Mouse (Mus musculus) splenic B cell, adult 2 months (primary cell): ENCODE data around the gene Itpr1.

ENCODE experiments used
- DNase-seq: peaks from one replicate; pipeline ENCODE4 v3.0.0-alpha.2; 2011; ENCODE audit warnings: low read depth, low spot score
- H3K27me3 ChIP-seq: 2 replicates; pipeline ENCODE4 v1.6.1; 2012; ENCODE audit warnings: mild to moderate bottlenecking, low read length, moderate library complexity, mixed read lengths; ENCODE audit not compliant: control insufficient read depth, poor library complexity, insufficient read depth, severe bottlenecking
- H3K36me3 ChIP-seq: 2 replicates; pipeline ENCODE4 v1.6.1; 2012; ENCODE audit warnings: mild to moderate bottlenecking, low read length, moderate library complexity, mixed read lengths; ENCODE audit not compliant: control insufficient read depth, poor library complexity, insufficient read depth, severe bottlenecking

Itpr1 gene

GRCm38 (mm10) chr6:108566549-108566948 lies 353.7 kb downstream of the Itpr1 start:
- peak; percentile 58 for DNase-seq
- H3K27me3 ChIP-seq, result no peaks in the 10 kb centered on the region
- H3K36me3 ChIP-seq, result no peaks in the 10 kb centered on the region

DNA sequence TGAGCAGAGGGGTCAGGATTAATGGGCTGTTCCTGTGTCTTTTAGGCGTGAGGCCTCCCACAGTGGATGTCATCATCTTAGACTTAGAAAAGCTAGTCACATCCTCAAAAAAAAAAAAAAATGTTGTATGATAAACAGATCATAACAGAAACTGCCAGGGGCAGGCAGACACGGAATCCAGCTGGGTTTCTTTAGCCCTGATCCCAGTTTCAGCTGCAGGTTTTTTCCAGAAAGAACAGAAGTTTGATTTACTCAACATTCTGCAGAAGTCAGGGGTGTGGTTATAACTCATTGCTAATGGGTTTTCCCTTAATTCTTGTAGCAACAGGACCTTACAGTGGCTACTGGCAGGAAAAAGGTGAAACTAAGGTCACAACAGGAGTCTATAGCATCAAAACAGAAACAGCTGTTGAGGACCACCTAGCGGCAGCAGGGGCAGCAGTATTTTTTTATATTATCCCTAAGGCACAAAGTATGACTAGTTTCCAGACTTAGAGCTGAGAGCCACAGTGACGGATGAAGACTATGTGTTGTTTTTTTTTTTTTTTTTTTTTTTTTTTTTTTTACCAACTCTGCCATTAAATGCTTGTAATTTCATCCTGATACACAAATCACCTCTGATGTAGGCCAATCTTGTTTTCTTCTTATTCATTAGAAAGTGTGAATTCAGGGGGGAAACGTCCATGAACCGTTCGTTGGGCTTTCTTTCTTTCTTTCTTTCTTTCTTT lies 356.7 kb downstream of the Itpr1 start:
- no peak for DNase-seq
- Histone ChIP-seq H3K27me3 (no peaks in the 10 kb centered on the region), H3K36me3 (no peaks in the 10 kb centered on the region)

GRCm38 (mm10) chr6:108570351-108571041 lies 357.6 kb downstream of the Itpr1 start:
- H3K36me3 ChIP-seq, result no peaks in the 10 kb centered on the region
- H3K27me3 ChIP-seq, result no peaks in the 10 kb centered on the region
- DNase-seq, result no peak

DNA sequence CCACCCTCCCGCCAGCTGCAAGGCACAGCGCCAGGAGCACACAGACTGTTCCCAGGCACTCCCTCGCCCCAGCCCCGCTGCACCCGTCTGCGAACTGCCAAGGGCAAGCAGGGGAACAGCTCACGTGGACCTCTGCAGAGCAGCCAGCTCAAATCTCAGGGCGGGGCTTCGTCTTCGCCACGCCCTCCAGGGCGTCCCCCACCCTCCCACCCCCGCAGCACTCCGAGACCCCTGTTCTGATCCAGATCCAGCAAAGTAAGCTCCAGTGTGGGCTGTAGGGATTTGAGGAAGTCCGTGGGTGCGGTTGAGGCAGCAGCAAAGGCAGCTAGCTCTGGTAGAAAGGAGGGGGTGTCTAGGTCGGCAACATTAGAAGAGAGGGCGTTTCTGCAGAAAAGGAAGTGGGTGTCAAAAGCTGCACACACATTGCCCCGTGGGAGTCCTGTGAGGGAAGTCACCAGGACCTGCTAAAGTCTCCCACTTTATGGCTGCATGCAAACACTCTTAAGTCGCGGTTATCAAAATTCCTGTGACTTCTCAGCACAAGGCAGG lies 358.2 kb downstream of the Itpr1 start:
- peak; percentile 83 for DNase-seq
- Histone ChIP-seq H3K36me3 (no peaks in the 10 kb centered on the region), H3K27me3 (no peaks in the 10 kb centered on the region)

- H3K36me3 ChIP-seq, result no peaks in the 10 kb centered on the region
- no peaks in the 10 kb centered on the region for H3K27me3 ChIP-seq
- no peak for DNase-seq
These were observed 359.8 kb downstream of the Itpr1 start for GRCm38 (mm10) chr6:108572646-108573045.

DNA sequence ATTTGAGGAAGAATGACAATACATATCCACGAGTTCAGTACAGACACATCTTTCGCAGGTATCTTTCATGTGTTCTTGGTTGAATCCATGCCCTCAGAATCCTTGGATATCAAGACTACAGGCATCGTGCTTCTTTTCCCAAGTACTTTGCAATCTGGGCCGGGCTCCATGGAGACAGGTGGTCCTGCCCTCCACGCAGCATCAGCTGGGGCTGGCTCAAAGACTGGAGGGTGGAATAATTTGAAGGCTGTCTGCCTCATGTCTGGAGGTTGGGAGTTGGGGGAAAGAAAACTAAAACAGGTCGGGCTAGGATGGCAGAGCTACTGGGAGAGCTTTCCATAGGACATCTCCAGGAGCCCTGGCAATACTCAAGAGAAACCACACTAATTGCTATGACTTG lies 364.2 kb downstream of the Itpr1 start:
- H3K36me3 ChIP-seq, result no peaks in the 10 kb centered on the region
- DNase-seq, result no peak
- H3K27me3 ChIP-seq, result no peaks in the 10 kb centered on the region

- H3K27me3 ChIP-seq, result no peaks in the 10 kb centered on the region
- DNase-seq, result no peak
- H3K36me3 ChIP-seq, result no peaks in the 10 kb centered on the region
These were observed 375.5 kb downstream of the Itpr1 start for GRCm38 (mm10) chr6:108588426-108588825.

DNA sequence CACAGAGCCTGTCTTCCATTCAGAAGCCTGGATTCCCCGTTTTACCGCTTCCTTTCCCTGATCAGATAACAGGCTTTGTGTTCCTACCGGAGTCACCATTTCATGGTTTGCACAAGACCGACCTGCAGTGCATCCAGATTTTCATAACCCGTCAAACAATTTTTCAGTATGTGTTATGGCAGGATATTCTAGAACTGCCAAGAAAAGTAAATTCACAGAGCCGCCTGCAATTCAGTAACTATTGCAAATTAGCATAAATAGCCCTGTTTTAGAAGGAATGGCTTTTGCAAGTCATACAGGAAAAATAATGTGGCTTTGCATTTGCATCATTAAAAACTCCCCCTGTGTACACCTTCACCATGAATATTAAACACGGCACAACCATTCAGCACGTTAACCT lies 379.3 kb downstream of the Itpr1 start:
- no peak for DNase-seq
- Histone ChIP-seq H3K36me3 (no peaks in the 10 kb centered on the region), H3K27me3 (no peaks in the 10 kb centered on the region)

DNA sequence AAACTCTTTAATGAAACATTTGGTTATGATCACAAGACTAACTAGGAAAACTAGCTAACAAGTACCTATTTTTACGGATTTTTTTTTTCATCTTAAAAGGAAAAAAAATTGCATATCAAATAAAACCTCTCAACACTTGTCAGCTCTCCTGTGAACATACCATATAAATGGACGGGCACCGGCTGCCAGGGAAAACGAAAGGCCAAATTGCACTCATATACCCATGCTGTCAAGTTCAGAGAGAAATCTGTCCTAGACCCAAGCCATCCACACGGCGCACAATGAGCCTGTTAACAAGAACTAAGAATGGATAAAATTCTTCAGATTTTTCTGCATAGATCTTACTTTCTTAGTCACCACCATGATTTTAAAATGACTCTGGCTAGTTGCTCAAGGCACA lies 379.7 kb downstream of the Itpr1 start:
- Histone ChIP-seq H3K27me3 (no peaks in the 10 kb centered on the region), H3K36me3 (no peaks in the 10 kb centered on the region)
- no peak for DNase-seq

GRCm38 (mm10) chr6:108594171-108594841 lies 381.4 kb downstream of the Itpr1 start:
- Histone ChIP-seq H3K36me3 (no peaks in the 10 kb centered on the region), H3K27me3 (no peaks in the 10 kb centered on the region)
- DNase-seq, result no peak

DNA sequence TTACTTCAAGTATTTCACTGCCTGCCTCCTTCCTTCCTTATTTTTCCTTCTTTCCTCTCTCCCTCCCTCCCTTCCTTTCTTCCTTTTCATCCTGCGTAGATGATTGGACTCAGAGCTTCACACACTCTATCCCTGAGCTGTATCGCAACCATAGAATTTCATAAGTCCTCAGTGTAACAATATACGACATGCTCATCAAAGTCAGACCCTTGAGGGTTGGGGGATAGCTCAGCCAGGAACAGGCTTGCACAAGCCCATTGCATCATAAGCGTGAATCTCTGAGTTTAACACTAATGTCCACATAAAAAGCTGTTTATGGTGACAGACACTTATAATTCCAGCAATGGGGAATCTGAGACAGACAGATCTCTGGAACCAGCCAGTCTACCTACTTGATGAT lies 385.8 kb downstream of the Itpr1 start:
- no peak for DNase-seq
- no peaks in the 10 kb centered on the region for H3K27me3 ChIP-seq
- H3K36me3 ChIP-seq, result no peaks in the 10 kb centered on the region

DNA sequence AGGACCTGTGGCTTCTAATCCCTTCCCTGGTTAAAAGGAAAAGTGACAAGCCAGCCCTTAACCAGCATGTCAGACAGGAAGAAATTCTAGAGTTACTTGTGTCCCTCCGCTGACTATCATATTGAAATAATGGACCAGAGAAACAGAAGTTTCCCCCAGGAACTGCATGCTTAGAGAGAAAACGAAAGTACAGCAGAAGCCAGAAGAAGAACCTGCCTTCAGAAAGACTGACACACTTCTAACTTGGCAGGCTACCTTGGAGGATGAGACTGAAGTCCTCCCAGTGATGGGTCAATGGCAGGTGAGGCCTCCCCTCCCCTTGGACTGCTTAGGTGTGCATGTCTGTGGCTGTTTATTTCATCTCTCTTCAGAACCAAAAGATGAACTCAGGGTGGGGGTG lies 386.4 kb downstream of the Itpr1 start:
- H3K36me3 ChIP-seq, result no peaks in the 10 kb centered on the region
- peak; percentile 14 for DNase-seq
- no peaks in the 10 kb centered on the region for H3K27me3 ChIP-seq
